Comparison of ENCODE assay signal across 23 mouse cellular contexts in genomic region chr1:14626685-14627084, GRCm38 (mm10).
"Had no signal": no experiment of that assay in that cellular context is flagged by ENCODE, and none has a peak within 500 bp of the region (broad histone marks: within the 10 kb centered on the region; RNA-seq: fewer than 3 reads in every experiment).

No protein-coding gene starts in this region.

- H3K27ac ChIP-seq: kidney, postnatal 0 days; limb, embryonic 12.5 days; limb, embryonic 15.5 days; liver, embryonic 14.5 days; macrophage; midbrain, embryonic 15.5 days; neural tube, embryonic 15.5 days; stomach, postnatal 0 days had no signal

- H3K9ac ChIP-seq: limb, embryonic 12.5 days; limb, embryonic 15.5 days; liver, embryonic 14.5 days; liver, postnatal 0 days; lung, embryonic 14.5 days; midbrain, embryonic 15.5 days; neural tube, embryonic 15.5 days had no signal

- DNase-seq: kidney, adult 2 months; kidney, postnatal 36 days; left cerebral cortex, postnatal 4 days; liver, postnatal 0 days; lung, embryonic 14.5 days; right cerebral cortex, adult 18-20 months; right cerebral cortex, postnatal 14 days; right cerebral cortex, postnatal 4 days; thymus, adult 2 months; thymus, postnatal 14 days; thymus, postnatal 4 days had no signal

- H3K36me3 ChIP-seq: limb, embryonic 12.5 days; limb, embryonic 15.5 days; midbrain, embryonic 15.5 days; neural tube, embryonic 15.5 days had no signal

- ATAC-seq: intestine, postnatal 0 days; liver, postnatal 0 days; lung, postnatal 0 days; midbrain, embryonic 15.5 days had no signal

- H3K4me3 ChIP-seq: limb, embryonic 12.5 days; limb, embryonic 15.5 days; midbrain, embryonic 15.5 days; myocyte; neural tube, embryonic 15.5 days had no signal

- H3K9me3 ChIP-seq: limb, embryonic 12.5 days; limb, embryonic 15.5 days; midbrain, embryonic 15.5 days; neural tube, embryonic 15.5 days had no signal

- H3K4me2 ChIP-seq: limb, embryonic 12.5 days; limb, embryonic 15.5 days; liver, embryonic 11.5 days; lung, embryonic 14.5 days; midbrain, embryonic 15.5 days; neural tube, embryonic 15.5 days had no signal

- H3K27me3 ChIP-seq: midbrain, embryonic 15.5 days; neural tube, embryonic 15.5 days had no signal

- H3K4me1 ChIP-seq: limb, embryonic 12.5 days; limb, embryonic 15.5 days; midbrain, embryonic 15.5 days; neural tube, embryonic 15.5 days had no signal
